13 mouse cellular contexts compared by ENCODE assay signal in the genomic region with DNA sequence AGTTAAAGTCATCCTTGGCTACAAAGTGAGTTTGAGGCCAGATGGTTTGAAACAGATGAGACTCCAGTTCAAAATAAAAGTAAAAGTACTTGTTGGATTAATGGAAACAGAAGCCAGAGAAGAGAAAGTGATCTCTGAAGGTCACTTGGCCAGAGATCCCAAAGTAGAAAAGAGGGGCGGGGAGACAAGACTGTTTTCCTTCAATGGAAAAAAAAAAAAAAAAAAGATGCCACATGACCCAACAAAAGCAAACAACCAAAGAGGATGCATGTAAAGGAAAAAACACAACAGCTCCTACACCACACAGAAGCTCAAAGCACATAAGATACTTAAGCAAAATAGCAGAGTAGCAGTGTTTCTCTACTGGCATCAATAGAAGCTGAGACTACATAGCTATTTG. TPM values are rescaled to one million over a fixed set of nuclear protein-coding genes. Genes with fewer than 3 reads are reported as not detected.
DNase-seq lines count a peak whose midpoint lies in the region; ATAC-seq and TF ChIP-seq lines count a peak whose summit lies in the region.
"Had no signal": no experiment of that assay in that cellular context is flagged by ENCODE, and none has a peak within 500 bp of the region (broad histone marks: within the 10 kb centered on the region; RNA-seq: fewer than 3 reads in every experiment).

No protein-coding gene starts in this region.

- H3K9ac ChIP-seq in heart, embryonic 11.5 days (ENCODE audit: low read depth, low read length) = no peak overlapping the region
- H3K9ac ChIP-seq in lung, embryonic 14.5 days = 0 out of 2 replicates have a peak overlapping the region, but pooled peaks have one; percentile 14
- H3K9ac ChIP-seq in MEL (ENCODE audit: control insufficient read depth, low read depth, low read length, poor library complexity, severe bottlenecking) = no peak overlapping the region
- H3K9ac ChIP-seq: limb, embryonic 13.5 days had no signal

- ATAC-seq in heart, embryonic 11.5 days (replicated peaks; ENCODE audit: insufficient number of reproducible peaks, low FRiP score, low TSS enrichment) = no peak
- no peak for ATAC-seq in lung, embryonic 14.5 days (ENCODE audit: insufficient read depth)
- no peak for ATAC-seq in cerebellum, adult (ENCODE audit: insufficient number of reproducible peaks, low FRiP score, low TSS enrichment)

- peaks cover 42% of the 10 kb centered on the region for H3K4me1 ChIP-seq in heart, embryonic 11.5 days (ENCODE audit: control insufficient read depth, insufficient read depth, low read length)
- 0 out of 2 replicates have a peak, but pooled peaks cover 6% of the 10 kb centered on the region for H3K4me1 ChIP-seq in lung, embryonic 14.5 days (ENCODE audit: insufficient read depth)
- peaks cover 36 to 42% of the 10 kb centered on the region in 2 experiments for H3K4me1 ChIP-seq in MEL (ENCODE audit: control insufficient read depth in 1 of 2, insufficient read depth in 2 of 2, low read length in 2 of 2)

- DNase-seq in heart, postnatal 10 days = no peak
- DNase-seq in lung, embryonic 14.5 days = no peak
- no peak for DNase-seq in lung, adult 18-20 months
- no peak for DNase-seq in MEL (ENCODE audit: low read depth, low spot score)
- DNase-seq in naive thymus-derived CD4-positive, alpha-beta T cell, adult 2 months (ENCODE audit: low read depth) = peak; percentile 54
- DNase-seq in retina, postnatal 1 day = no peak
- DNase-seq: heart, adult 11 months; kidney, adult 8-10 months; layer of hippocampus, adult 9-11 months had no signal

- no peaks in the 10 kb centered on the region; the same call in 1 of the 2 replicates for H3K36me3 ChIP-seq in heart, embryonic 11.5 days (ENCODE audit: control insufficient read depth, insufficient read depth, low read length)
- peaks cover 15% of the 10 kb centered on the region; the same call in 1 of the 2 replicates for H3K36me3 ChIP-seq in lung, embryonic 14.5 days (ENCODE audit: insufficient read depth)
- peaks cover 12 to 56% of the 10 kb centered on the region in 2 experiments for H3K36me3 ChIP-seq in MEL (ENCODE audit: control insufficient read depth in 1 of 2, insufficient read depth in 2 of 2, low read length in 2 of 2)

- TF ChIP-seq RAD21 in MEL (IDR thresholded peaks at IDR 0.05; ENCODE audit: low read depth, low read length) = no peak

- no peak for TF ChIP-seq POLR2A in MEL (IDR thresholded peaks at IDR 0.05; ENCODE audit: control insufficient read depth in 1 of 2, insufficient read depth in 1 of 2, low read depth in 1 of 2, low read length in 2 of 2, poor library complexity in 1 of 2)

- no peak for TF ChIP-seq CTCF in lung, embryonic 14.5 days (IDR thresholded peaks at IDR 0.05; ENCODE audit: low read depth)
- no peak for TF ChIP-seq CTCF in MEL (IDR thresholded peaks at IDR 0.05 in 2 of 3, conservative IDR thresholded peaks at IDR 0.05 in 1 of 3; ENCODE audit: control insufficient read depth in 1 of 3, insufficient read depth in 1 of 3, low read depth in 2 of 3, low read length in 3 of 3, poor library complexity in 1 of 3, severe bottlenecking in 1 of 3)

- no peaks in the 10 kb centered on the region for H3K9me3 ChIP-seq in heart, embryonic 11.5 days (replicated peaks; ENCODE audit: control insufficient read depth, low read length)
- no peaks in the 10 kb centered on the region for H3K9me3 ChIP-seq in lung, embryonic 14.5 days (ENCODE audit: low read depth, low read length)
- no peaks in the 10 kb centered on the region for H3K9me3 ChIP-seq in MEL (replicated peaks; ENCODE audit: insufficient read depth, low read length)
- H3K9me3 ChIP-seq: limb, embryonic 13.5 days had no signal

- intact Hi-C loops in heart, postnatal 10 days (cut with DNase I) = no loop called here

- H3K27ac ChIP-seq in heart, embryonic 11.5 days (ENCODE audit: low read depth, low read length) = no peak overlapping the region
- H3K27ac ChIP-seq in lung, embryonic 14.5 days (ENCODE audit: low read depth) = no peak overlapping the region
- H3K27ac ChIP-seq in MEL (ENCODE audit: control insufficient read depth, low read depth, low read length) = peak overlapping the region; percentile 96; the same call in 1 of the 2 replicates
- H3K27ac ChIP-seq: limb, embryonic 13.5 days had no signal

- H3K4me2 ChIP-seq in heart, embryonic 11.5 days = peak overlapping the region; percentile 71
- H3K4me2 ChIP-seq in lung, embryonic 14.5 days = no peak overlapping the region; the same call in 1 of the 2 replicates

- WGBS in heart, embryonic 11.5 days (ENCODE audit: insufficient replicate concordance) = 75% methylated on average over 1 of the region's 1 CpGs
- 78% methylated on average over 1 of the region's 1 CpGs for WGBS in lung, embryonic 14.5 days

- peaks cover 71% of the 10 kb centered on the region for H3K79me2 ChIP-seq in MEL (ENCODE audit: control insufficient read depth, insufficient read depth, low read length, poor library complexity)

- H3K27me3 ChIP-seq in heart, embryonic 11.5 days (ENCODE audit: control insufficient read depth, insufficient read depth, low read length) = no peaks in the 10 kb centered on the region
- H3K27me3 ChIP-seq in lung, embryonic 14.5 days (ENCODE audit: insufficient read depth, low read length) = no peaks in the 10 kb centered on the region
- no peaks in the 10 kb centered on the region for H3K27me3 ChIP-seq in MEL (ENCODE audit: control insufficient read depth in 1 of 2, insufficient read depth in 2 of 2, low read length in 2 of 2)
- H3K27me3 ChIP-seq: limb, embryonic 13.5 days had no signal

- no peak overlapping the region for H3K4me3 ChIP-seq in heart, embryonic 11.5 days (ENCODE audit: low read depth, low read length)
- H3K4me3 ChIP-seq in lung, embryonic 14.5 days (ENCODE audit: low read depth, low read length) = no peak overlapping the region
- H3K4me3 ChIP-seq in MEL (ENCODE audit: control insufficient read depth in 1 of 2, insufficient read depth in 1 of 2, low read depth in 2 of 2, low read length in 2 of 2) = no peak overlapping the region

- no peak for TF ChIP-seq EP300 in MEL (IDR thresholded peaks at IDR 0.05; ENCODE audit: low read depth in 1 of 2, low read length in 2 of 2)

TF ChIP-seq in MEL, 35 proteins besides CTCF, POLR2A, EP300 and RAD21:
- TF ChIP-seq ZNF384 (IDR thresholded peaks at IDR 0.05; ENCODE audit: low read depth, low read length) = peak; percentile 45; the same call in 1 of the 2 replicates
- TF ChIP-seq TCF12 (IDR thresholded peaks at IDR 0.05; ENCODE audit: low read depth, low read length) = no peak

RNA-seq across cellular contexts. Expression of a gene that starts 2.9 kb away (rescaled TPM):
- 3.2 and 7.0 TPM in 2 replicates for polyA plus RNA-seq in heart, embryonic 11.5 days (2014; fragmentation: Nextera tagmentation; extraction: Ambion mirVana)
- total RNA-seq in heart, postnatal 10 days (2021) = 10 to 100 TPM; 77.3 to 80.7 TPM
- polyA plus RNA-seq in lung, embryonic 14.5 days (2014; fragmentation: Nextera tagmentation; extraction: Ambion mirVana) = 7.6 and 7.8 TPM in 2 replicates
- total RNA-seq in MEL (2012; rRNA removed) = 89.5 and 93.1 TPM in 2 replicates
- polyA plus RNA-seq in MEL (2012; ENCODE audit: insufficient read depth in 1 of 2, insufficient read length in 2 of 2, low read depth in 1 of 2, low replicate concordance in 2 of 2, missing spikeins in 1 of 2) = 100 to 1,000 TPM in 1 of 2 experiments, not detected in 1; 167 TPM

RNA-seq across cellular contexts. Expression of a gene that starts 24.7 kb away (rescaled TPM):
- polyA plus RNA-seq in heart, embryonic 11.5 days (2014; fragmentation: Nextera tagmentation; extraction: Ambion mirVana) = 3.8 and 4.6 TPM in 2 replicates
- 1 to 10 TPM; 6.2 to 6.6 TPM for total RNA-seq in heart, postnatal 10 days (2021)
- polyA plus RNA-seq in lung, embryonic 14.5 days (2014; fragmentation: Nextera tagmentation; extraction: Ambion mirVana) = 1.0 and 1.3 TPM in 2 replicates
- total RNA-seq in MEL (2012; rRNA removed) = 9.4 and 10.2 TPM in 2 replicates
- polyA plus RNA-seq in MEL (2012; ENCODE audit: insufficient read depth in 1 of 2, insufficient read length in 2 of 2, low read depth in 1 of 2, low replicate concordance in 2 of 2, missing spikeins in 1 of 2) = 10 to 100 TPM in 1 of 2 experiments, not detected in 1; 31.6 TPM

RNA-seq across cellular contexts. Expression of a gene that starts 29.0 kb away (rescaled TPM):
- 81.5 and 83.7 TPM in 2 replicates for polyA plus RNA-seq in heart, embryonic 11.5 days (2014; fragmentation: Nextera tagmentation; extraction: Ambion mirVana)
- total RNA-seq in heart, postnatal 10 days (2021) = 10 to 100 TPM; 45.0 to 46.7 TPM
- 94.0 and 98.5 TPM in 2 replicates for polyA plus RNA-seq in lung, embryonic 14.5 days (2014; fragmentation: Nextera tagmentation; extraction: Ambion mirVana)
- 101 and 111 TPM in 2 replicates for total RNA-seq in MEL (2012; rRNA removed)
- 100 to 1,000 TPM in 1 of 2 experiments, not detected in 1; 101 TPM for polyA plus RNA-seq in MEL (2012; ENCODE audit: insufficient read depth in 1 of 2, insufficient read length in 2 of 2, low read depth in 1 of 2, low replicate concordance in 2 of 2, missing spikeins in 1 of 2)

RNA-seq across cellular contexts. Expression of a gene that starts 34.5 kb away (rescaled TPM):
- 1.7 TPM in 2 replicates for polyA plus RNA-seq in heart, embryonic 11.5 days (2014; fragmentation: Nextera tagmentation; extraction: Ambion mirVana)
- 1 to 10 TPM; 2.5 to 3.8 TPM for total RNA-seq in heart, postnatal 10 days (2021)
- polyA plus RNA-seq in lung, embryonic 14.5 days (2014; fragmentation: Nextera tagmentation; extraction: Ambion mirVana) = 1.4 and 1.6 TPM in 2 replicates
- not detected in 2 replicates for total RNA-seq in MEL (2012; rRNA removed)
- polyA plus RNA-seq in MEL (2012; ENCODE audit: insufficient read depth in 1 of 2, insufficient read length in 2 of 2, low read depth in 1 of 2, low replicate concordance in 2 of 2, missing spikeins in 1 of 2) = under 1 TPM in 1 of 2 experiments, not detected in 1; 0.06 TPM

RNA-seq across cellular contexts. Expression of a gene that starts 52.1 kb away (rescaled TPM):
- polyA plus RNA-seq in heart, embryonic 11.5 days (2014; fragmentation: Nextera tagmentation; extraction: Ambion mirVana) = not detected in 2 replicates
- not detected for total RNA-seq in heart, postnatal 10 days (2021)
- polyA plus RNA-seq in lung, embryonic 14.5 days (2014; fragmentation: Nextera tagmentation; extraction: Ambion mirVana) = not detected in 2 replicates
- not detected in 2 replicates for total RNA-seq in MEL (2012; rRNA removed)
- not detected for polyA plus RNA-seq in MEL (2012; ENCODE audit: insufficient read depth in 1 of 2, insufficient read length in 2 of 2, low read depth in 1 of 2, low replicate concordance in 2 of 2, missing spikeins in 1 of 2)
- total RNA-seq: megakaryocyte progenitor cell, adult 5-6 weeks had no signal
- polyA plus RNA-seq: limb, embryonic 13.5 days had no signal
